Mouse (Mus musculus): ENCODE results near the gene Kcnab2. TPM values are rescaled to one million over a fixed set of nuclear protein-coding genes. Genes with fewer than 3 reads are reported as not detected.

Gene Kcnab2
- total RNA-seq (2014; rRNA removed) (0.37 and 1.1 TPM in 2 replicates), polyA plus RNA-seq (2012; rRNA removed) (0.59 and 0.76 TPM in 2 replicates)

DNA sequence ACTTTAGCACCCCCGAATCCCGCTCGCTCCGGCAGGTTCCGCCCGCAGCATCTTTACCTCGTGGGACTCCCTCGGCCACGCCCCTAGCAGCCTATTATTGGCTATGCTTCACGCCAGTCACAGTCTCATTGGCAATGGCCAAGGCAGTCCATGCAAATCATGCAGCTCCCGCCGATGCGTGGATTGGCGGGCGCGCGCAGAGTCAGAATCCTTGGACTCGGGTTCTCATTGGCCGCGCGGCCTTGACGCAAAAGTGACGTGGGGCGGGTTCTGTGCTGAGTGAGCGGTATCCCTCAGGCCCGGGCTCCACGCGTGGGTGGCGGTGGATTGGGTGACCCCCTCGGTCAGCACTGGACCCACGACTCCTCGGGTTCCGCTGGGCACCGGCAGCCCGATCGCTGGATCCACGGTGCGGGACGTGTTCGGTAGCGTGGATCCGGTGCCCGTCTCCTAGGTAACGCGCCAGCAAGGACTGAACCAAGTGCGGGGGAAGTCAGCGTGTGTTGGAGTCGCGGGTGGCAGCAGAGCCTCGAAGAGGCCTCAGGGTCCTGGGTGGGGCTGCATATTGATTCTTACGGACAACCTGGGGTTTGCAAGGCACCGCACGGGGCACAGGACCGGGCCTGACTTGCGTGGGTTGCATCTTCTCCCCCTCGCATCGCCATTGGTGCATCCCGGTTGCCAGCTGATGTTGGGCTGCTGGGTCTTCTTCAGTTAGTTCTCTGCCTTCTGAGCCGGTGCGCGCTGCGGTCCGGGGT lies at the start of gene Kcnab2:
Gene Kcnab2 (minus strand): TSS at position 406 of the 758 bp plus-strand sequence.
- H3K9ac ChIP-seq (ENCODE audit: low read depth, low read length): peak within 1 kb of the TSS; percentile 39

GRCm38 (mm10) chr4:152520083-152520482 lies 42.4 kb upstream of the Kcnab2 start:
- no peak for DNase-seq (ENCODE audit: extremely low read depth, low read depth, low spot score)
- H3K27me3 ChIP-seq (ENCODE audit: control insufficient read depth, insufficient read depth, low read length): no peaks in the 10 kb centered on the region

More for the DNA sequence above, at the start of gene Kcnab2:
- Histone ChIP-seq H3K27me3 (ENCODE audit: control insufficient read depth, insufficient read depth, low read length) (peaks cover 5% of the 10 kb centered on the region; the same call in 1 of the 2 replicates), H3K4me3 (ENCODE audit: insufficient read depth, low read depth, low read length) (peak within 1 kb of the TSS; percentile 62), H3K4me1 (ENCODE audit: control insufficient read depth, insufficient read depth, low read length) (no peaks in the 10 kb centered on the region), H3K79me2 (ENCODE audit: control insufficient read depth, insufficient read depth, low read length) (no peaks in the 10 kb centered on the region), H3K27ac (replicated peaks; ENCODE audit: insufficient read depth, low read depth, low read length) (no peak within 1 kb of the TSS), H3K36me3 (ENCODE audit: control insufficient read depth, insufficient read depth, low read length) (no peaks in the 10 kb centered on the region)
- TF ChIP-seq CTCF (IDR thresholded peaks at IDR 0.05; ENCODE audit: low read depth, low read length) (no peak), POLR2A (IDR thresholded peaks at IDR 0.05; ENCODE audit: extremely low read depth, insufficient read depth, low read length) (no peak)
- WGBS: 2% methylated on average over 63 of the region's 63 CpGs
- peak; percentile 37 for DNase-seq (ENCODE audit: extremely low read depth, low read depth, low spot score)

GRCm38 (mm10) chr4:152519106-152519505 lies 41.4 kb upstream of the Kcnab2 start:
- no peaks in the 10 kb centered on the region for H3K4me1 ChIP-seq (ENCODE audit: control insufficient read depth, insufficient read depth, low read length)
- TF ChIP-seq POLR2A (IDR thresholded peaks at IDR 0.05; ENCODE audit: extremely low read depth, insufficient read depth, low read length) (no peak), CTCF (IDR thresholded peaks at IDR 0.05; ENCODE audit: low read depth, low read length) (no peak)
- no peaks in the 10 kb centered on the region for H3K79me2 ChIP-seq (ENCODE audit: control insufficient read depth, insufficient read depth, low read length)
- no peak overlapping the region for H3K9ac ChIP-seq (ENCODE audit: low read depth, low read length)
- WGBS: 83% methylated on average over 10 of the region's 10 CpGs
- H3K27me3 ChIP-seq (ENCODE audit: control insufficient read depth, insufficient read depth, low read length): no peaks in the 10 kb centered on the region
- H3K27ac ChIP-seq (replicated peaks; ENCODE audit: insufficient read depth, low read depth, low read length): no peak overlapping the region
- DNase-seq (ENCODE audit: extremely low read depth, low read depth, low spot score): no peak
- no peak overlapping the region for H3K4me3 ChIP-seq (ENCODE audit: insufficient read depth, low read depth, low read length)
- H3K36me3 ChIP-seq (ENCODE audit: control insufficient read depth, insufficient read depth, low read length): no peaks in the 10 kb centered on the region

More at GRCm38 (mm10) chr4:152520083-152520482, 42.4 kb upstream of the Kcnab2 start:
- Histone ChIP-seq H3K4me3 (ENCODE audit: insufficient read depth, low read depth, low read length) (no peak overlapping the region), H3K27ac (replicated peaks; ENCODE audit: insufficient read depth, low read depth, low read length) (no peak overlapping the region), H3K36me3 (ENCODE audit: control insufficient read depth, insufficient read depth, low read length) (no peaks in the 10 kb centered on the region), H3K4me1 (ENCODE audit: control insufficient read depth, insufficient read depth, low read length) (no peaks in the 10 kb centered on the region), H3K79me2 (ENCODE audit: control insufficient read depth, insufficient read depth, low read length) (no peaks in the 10 kb centered on the region), H3K9ac (ENCODE audit: low read depth, low read length) (no peak overlapping the region)
- TF ChIP-seq CTCF (IDR thresholded peaks at IDR 0.05; ENCODE audit: low read depth, low read length) (peak; percentile 66), POLR2A (IDR thresholded peaks at IDR 0.05; ENCODE audit: extremely low read depth, insufficient read depth, low read length) (no peak)
- 35% methylated on average over 6 of the region's 6 CpGs for WGBS

GRCm38 (mm10) chr4:152514884-152515283 lies 37.2 kb upstream of the Kcnab2 start:
- 82% methylated on average over 7 of the region's 7 CpGs for WGBS
- no peaks in the 10 kb centered on the region for H3K27me3 ChIP-seq (ENCODE audit: control insufficient read depth, insufficient read depth, low read length)
- no peak overlapping the region for H3K27ac ChIP-seq (replicated peaks; ENCODE audit: insufficient read depth, low read depth, low read length)
- no peak for DNase-seq (ENCODE audit: extremely low read depth, low read depth, low spot score)
- no peaks in the 10 kb centered on the region for H3K79me2 ChIP-seq (ENCODE audit: control insufficient read depth, insufficient read depth, low read length)
- no peak overlapping the region for H3K9ac ChIP-seq (ENCODE audit: low read depth, low read length)
- no peaks in the 10 kb centered on the region for H3K4me1 ChIP-seq (ENCODE audit: control insufficient read depth, insufficient read depth, low read length)
- H3K4me3 ChIP-seq (ENCODE audit: insufficient read depth, low read depth, low read length): no peak overlapping the region
- TF ChIP-seq CTCF (IDR thresholded peaks at IDR 0.05; ENCODE audit: low read depth, low read length) (no peak), POLR2A (IDR thresholded peaks at IDR 0.05; ENCODE audit: extremely low read depth, insufficient read depth, low read length) (no peak)
- no peaks in the 10 kb centered on the region for H3K36me3 ChIP-seq (ENCODE audit: control insufficient read depth, insufficient read depth, low read length)

DNA sequence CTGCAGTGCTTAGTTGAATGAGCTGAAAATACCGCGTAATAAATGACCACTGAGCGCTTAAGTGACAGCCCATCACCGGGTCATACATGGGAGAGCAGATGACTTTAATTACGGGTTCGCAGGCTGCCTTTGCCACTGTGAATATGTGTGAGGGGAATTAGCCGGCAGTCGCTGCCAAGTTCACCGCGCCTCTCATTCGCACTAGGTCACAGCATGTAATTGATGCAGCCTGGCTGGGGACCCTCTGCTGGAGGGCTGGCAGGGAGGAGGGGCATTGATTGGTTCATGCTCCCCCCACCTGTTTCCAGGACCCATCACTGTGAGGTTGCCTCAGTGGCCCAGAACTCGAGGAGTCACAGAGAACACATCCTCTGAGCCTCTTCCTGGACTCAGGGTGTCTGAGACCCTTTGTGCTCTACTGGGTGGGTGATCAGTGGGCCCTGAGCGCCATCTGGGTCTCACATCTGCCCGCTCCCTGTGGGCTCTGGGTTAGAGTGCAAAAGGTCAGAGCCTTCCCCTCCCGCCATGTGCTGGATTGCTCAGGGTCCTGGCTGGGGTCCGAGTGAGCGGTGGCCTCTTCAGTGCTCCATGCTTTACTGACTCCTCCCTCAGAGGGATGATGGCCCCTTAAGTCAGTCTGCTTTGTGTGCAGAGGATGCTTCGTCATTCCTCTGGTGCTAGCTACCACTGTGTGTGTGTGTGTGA lies 34.7 kb upstream of the Kcnab2 start:
- no peak overlapping the region for H3K27ac ChIP-seq (replicated peaks; ENCODE audit: insufficient read depth, low read depth, low read length)
- no peak overlapping the region for H3K9ac ChIP-seq (ENCODE audit: low read depth, low read length)
- no peak for TF ChIP-seq CTCF (IDR thresholded peaks at IDR 0.05; ENCODE audit: low read depth, low read length)
- no peak for TF ChIP-seq POLR2A (IDR thresholded peaks at IDR 0.05; ENCODE audit: extremely low read depth, insufficient read depth, low read length)
- H3K4me3 ChIP-seq (ENCODE audit: insufficient read depth, low read depth, low read length): no peak overlapping the region
- H3K27me3 ChIP-seq (ENCODE audit: control insufficient read depth, insufficient read depth, low read length): no peaks in the 10 kb centered on the region
- no peaks in the 10 kb centered on the region for H3K36me3 ChIP-seq (ENCODE audit: control insufficient read depth, insufficient read depth, low read length)
- no peaks in the 10 kb centered on the region for H3K79me2 ChIP-seq (ENCODE audit: control insufficient read depth, insufficient read depth, low read length)
- 81% methylated on average over 18 of the region's 18 CpGs for WGBS
- DNase-seq (ENCODE audit: extremely low read depth, low read depth, low spot score): no peak
- no peaks in the 10 kb centered on the region for H3K4me1 ChIP-seq (ENCODE audit: control insufficient read depth, insufficient read depth, low read length)
